Mouse (Mus musculus) stomach, embryonic 14.5 days (tissue): ENCODE data around the gene Ets1. TPM values are rescaled to one million over a fixed set of nuclear protein-coding genes. Genes with fewer than 3 reads are reported as not detected.

Source experiments
- ATAC-seq: fragments of 200-750 bp; cut with Nextera tagmentation; 2 replicates; pipeline ENCODE4 v1.8.0; 2017; ENCODE audit warnings: low read depth, moderate TSS enrichment; ENCODE audit not compliant: insufficient number of reproducible peaks, insufficient read depth, low FRiP score
- H3K27ac ChIP-seq: fragments of 300-500 bp; sonication (generic); 2 replicates; pipeline ENCODE4 v1.5.1; 2014; ENCODE audit warnings: mild to moderate bottlenecking, low read length, moderate library complexity, mixed read lengths
- H3K27me3 ChIP-seq: fragments of 300-500 bp; sonication (generic); 2 replicates; pipeline ENCODE4 v1.6.1; 2014; ENCODE audit warnings: low read length, control low read depth, mixed read lengths; ENCODE audit not compliant: control insufficient read depth, insufficient read depth
- H3K36me3 ChIP-seq: fragments of 300-500 bp; sonication (generic); 2 replicates; pipeline ENCODE4 v1.6.1; 2014; ENCODE audit warnings: mild to moderate bottlenecking, control low read depth, low read length, moderate library complexity, mixed read lengths; ENCODE audit not compliant: control insufficient read depth, insufficient read depth
- H3K4me1 ChIP-seq: fragments of 300-500 bp; sonication (generic); 2 replicates; pipeline ENCODE4 v1.6.1; 2014; ENCODE audit warnings: low read length, control low read depth, mixed read lengths; ENCODE audit not compliant: control insufficient read depth, insufficient read depth
- H3K4me2 ChIP-seq: fragments of 300-500 bp; sonication (generic); replicated peaks from 2 replicates; pipeline ENCODE4 v1.6.1; 2014; ENCODE audit warnings: low read depth, low read length, control low read depth
- H3K4me3 ChIP-seq: fragments of 300-500 bp; sonication (generic); 2 replicates; pipeline ENCODE4 v1.5.1; 2014; ENCODE audit warnings: low read depth, low read length, control low read depth
- H3K9ac ChIP-seq: fragments of 300-500 bp; sonication (generic); replicated peaks from 2 replicates; pipeline ENCODE4 v1.6.1; 2014; ENCODE audit warnings: low read depth, mild to moderate bottlenecking, control low read depth, low read length, moderate library complexity, mixed read lengths
- H3K9me3 ChIP-seq: fragments of 300-500 bp; sonication (generic); 2 replicates; pipeline ENCODE4 v1.6.1; 2016; ENCODE audit warnings: low read depth, low read length, control low read depth; ENCODE audit not compliant: control insufficient read depth
- WGBS: fragments of 180-500 bp; shearing (Covaris S2); extraction: QIAGEN DNeasy Blood & Tissue Kit; methylation state at CpG from one replicate; pipeline ENCODE4 v1.1.7; 2014; 5-methylcytosine and 5-hydroxymethylcytosine counted together
- polyA plus RNA-seq: library from polyadenylated mRNA; unstranded; fragments of >200 nt; fragmentation: Nextera tagmentation; extraction: Ambion mirVana; gene quantifications from 2 replicates; pipeline ENCODE4 v1.2.1, GENCODE M21; 2014

Gene Ets1
- polyA plus RNA-seq, 1 experiment from 2014 or later, result 40.9 TPM

DNA sequence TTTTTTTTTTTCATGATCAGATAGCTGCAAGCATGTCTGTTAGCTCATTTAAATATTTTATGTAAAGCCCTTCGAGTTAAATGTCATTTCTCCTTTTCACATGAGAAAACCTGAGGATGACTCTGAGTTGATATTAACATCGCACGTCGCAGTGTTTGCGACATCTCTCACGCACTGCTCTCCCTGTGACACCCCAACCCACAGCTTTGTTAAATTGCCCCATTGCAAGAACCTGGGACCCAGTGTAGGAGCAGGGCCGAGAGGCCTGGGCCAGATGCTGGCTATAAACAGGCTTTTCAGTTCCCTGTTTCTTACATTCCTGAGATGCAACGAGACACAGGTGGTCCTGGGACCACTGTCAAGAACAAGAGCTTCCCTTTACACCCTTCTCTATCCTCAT is 39.7 kb upstream of the Ets1 start:
- Histone ChIP-seq H3K4me3 (no peak overlapping the region), H3K4me2 (no peak overlapping the region), H3K9ac (no peak overlapping the region), H3K27ac (no peak overlapping the region), H3K36me3 (no peaks in the 10 kb centered on the region), H3K9me3 (no peaks in the 10 kb centered on the region), H3K27me3 (no peaks in the 10 kb centered on the region), H3K4me1 (peaks cover 6% of the 10 kb centered on the region; the same call in 1 of the 2 replicates)
- 76% methylated on average over 8 of the region's 8 CpGs for WGBS
- ATAC-seq, result no peak

DNA sequence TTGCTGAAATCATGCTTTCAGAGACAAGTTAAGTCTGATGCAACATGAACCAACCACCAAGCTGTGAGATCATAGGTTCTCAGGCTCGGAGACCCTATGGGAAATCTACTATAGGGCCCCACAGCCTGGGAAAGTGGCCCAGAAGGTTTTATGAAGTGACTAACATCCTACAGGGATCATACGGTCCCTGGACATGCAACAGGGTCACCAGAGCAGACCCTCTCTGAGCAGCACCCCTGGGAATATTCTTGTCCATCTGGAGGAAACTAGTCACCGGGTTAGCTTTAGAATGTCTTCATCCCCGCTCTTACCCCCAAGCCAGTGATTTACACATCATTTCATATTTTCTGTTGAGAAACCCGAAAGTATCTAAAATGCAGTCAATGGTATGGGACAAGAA is 34.1 kb upstream of the Ets1 start:
- Histone ChIP-seq H3K27me3 (no peaks in the 10 kb centered on the region), H3K4me3 (no peak overlapping the region), H3K9me3 (no peaks in the 10 kb centered on the region), H3K27ac (no peak overlapping the region), H3K4me1 (0 out of 2 replicates have a peak, but pooled peaks cover 2% of the 10 kb centered on the region), H3K4me2 (no peak overlapping the region), H3K36me3 (no peaks in the 10 kb centered on the region), H3K9ac (no peak overlapping the region)
- no peak for ATAC-seq
- WGBS, result 88% methylated on average over 5 of the region's 5 CpGs

DNA sequence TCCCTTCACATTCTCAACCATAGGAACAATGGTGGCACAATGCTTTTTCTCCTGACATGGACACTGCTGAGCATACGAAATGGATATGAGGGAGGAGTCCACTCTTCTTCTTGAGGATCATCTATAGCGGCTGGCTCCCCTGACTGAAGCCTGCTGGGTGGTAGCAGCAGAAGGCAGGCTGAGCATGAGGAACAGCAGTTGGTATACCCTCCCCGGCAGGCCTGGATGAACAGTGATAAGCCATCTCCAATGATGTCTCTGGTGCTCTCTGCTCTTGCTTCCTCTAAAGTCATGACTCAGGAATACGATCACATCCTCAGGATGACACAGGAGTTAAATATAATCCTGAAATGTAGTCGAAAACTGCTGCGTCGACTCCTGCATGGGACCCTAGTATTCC is 32.9 kb upstream of the Ets1 start:
- Histone ChIP-seq H3K27ac (no peak overlapping the region), H3K36me3 (no peaks in the 10 kb centered on the region), H3K4me2 (no peak overlapping the region), H3K27me3 (no peaks in the 10 kb centered on the region), H3K4me3 (no peak overlapping the region), H3K9me3 (no peaks in the 10 kb centered on the region), H3K4me1 (0 out of 2 replicates have a peak, but pooled peaks cover 6% of the 10 kb centered on the region), H3K9ac (no peak overlapping the region)
- no peak for ATAC-seq
- WGBS, result 81% methylated on average over 7 of the region's 7 CpGs

DNA sequence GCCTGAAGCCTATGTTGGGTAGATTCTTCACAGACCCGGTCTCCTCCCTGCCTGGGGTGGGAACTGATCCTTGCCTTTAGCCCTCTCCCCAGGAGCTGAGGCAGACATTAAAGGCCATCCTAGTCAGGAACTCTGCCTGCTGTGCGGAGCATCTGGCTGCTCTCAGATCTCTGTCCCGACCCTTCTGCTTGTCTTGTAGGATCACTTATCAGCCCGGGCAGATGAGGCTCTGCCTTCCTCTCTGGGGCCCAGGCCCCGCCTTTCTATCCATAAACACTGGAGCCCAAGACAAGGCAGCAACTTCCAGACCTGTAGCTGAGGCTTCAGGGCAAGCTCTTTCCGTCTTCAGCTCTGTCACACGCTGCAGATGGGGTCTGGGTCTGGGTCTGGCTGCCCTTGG is 28.8 kb upstream of the Ets1 start:
- no peak overlapping the region for H3K4me2 ChIP-seq
- H3K9ac ChIP-seq, result no peak overlapping the region
- H3K9me3 ChIP-seq, result no peaks in the 10 kb centered on the region
- no peaks in the 10 kb centered on the region for H3K27me3 ChIP-seq
- H3K27ac ChIP-seq, result no peak overlapping the region
- 0 out of 2 replicates have a peak, but pooled peaks cover 6% of the 10 kb centered on the region for H3K4me1 ChIP-seq
- peak; percentile 64; the same call in 1 of the 2 replicates for ATAC-seq
- no peak overlapping the region for H3K4me3 ChIP-seq
- no peaks in the 10 kb centered on the region for H3K36me3 ChIP-seq
- WGBS, result 23% methylated on average over 7 of the region's 7 CpGs

DNA sequence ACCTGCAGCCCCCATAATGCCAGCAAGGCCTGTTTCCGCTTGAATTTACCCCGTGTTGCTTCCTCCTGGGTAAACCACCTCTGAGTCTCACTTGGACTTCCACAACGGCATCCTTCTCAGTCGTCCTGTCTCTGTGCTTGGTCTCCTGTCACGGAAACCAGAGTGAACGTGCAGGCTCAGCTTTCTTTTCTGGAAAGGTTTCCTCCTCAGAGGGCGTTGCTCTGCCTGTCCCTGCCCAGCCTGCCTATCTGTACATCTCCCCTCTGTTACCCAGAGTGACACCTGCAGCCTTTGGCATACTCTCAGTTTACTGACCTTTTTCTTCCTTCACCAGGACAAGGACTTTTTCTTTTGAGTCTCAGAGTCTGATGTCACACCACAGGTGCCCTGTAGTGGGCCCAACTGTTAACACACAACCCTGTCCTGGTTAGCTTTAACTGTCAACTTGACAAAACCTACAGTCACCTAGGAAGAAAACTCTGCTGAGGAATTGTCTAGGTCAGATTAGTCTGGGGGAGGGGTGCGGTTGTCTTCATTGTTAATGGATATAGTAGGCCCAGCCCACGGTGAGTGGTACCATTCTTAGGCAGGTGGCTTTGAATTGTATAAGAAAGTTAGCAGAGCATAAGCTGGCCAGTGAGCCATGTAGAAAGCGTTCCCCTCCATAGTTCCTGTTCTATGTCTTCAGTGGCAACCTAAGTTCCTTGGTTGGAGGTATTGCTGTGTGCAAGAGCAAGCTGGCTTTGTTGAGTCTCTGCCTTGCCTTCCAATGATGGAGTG is 27.0 kb upstream of the Ets1 start:
- no peak for ATAC-seq
- Histone ChIP-seq H3K36me3 (no peaks in the 10 kb centered on the region), H3K4me1 (0 out of 2 replicates have a peak, but pooled peaks cover 6% of the 10 kb centered on the region), H3K27me3 (no peaks in the 10 kb centered on the region), H3K4me2 (no peak overlapping the region), H3K4me3 (no peak overlapping the region), H3K27ac (no peak overlapping the region), H3K9me3 (no peaks in the 10 kb centered on the region), H3K9ac (no peak overlapping the region)
- 82% methylated on average over 10 of the region's 10 CpGs for whole genome bisulfite sequencing

DNA sequence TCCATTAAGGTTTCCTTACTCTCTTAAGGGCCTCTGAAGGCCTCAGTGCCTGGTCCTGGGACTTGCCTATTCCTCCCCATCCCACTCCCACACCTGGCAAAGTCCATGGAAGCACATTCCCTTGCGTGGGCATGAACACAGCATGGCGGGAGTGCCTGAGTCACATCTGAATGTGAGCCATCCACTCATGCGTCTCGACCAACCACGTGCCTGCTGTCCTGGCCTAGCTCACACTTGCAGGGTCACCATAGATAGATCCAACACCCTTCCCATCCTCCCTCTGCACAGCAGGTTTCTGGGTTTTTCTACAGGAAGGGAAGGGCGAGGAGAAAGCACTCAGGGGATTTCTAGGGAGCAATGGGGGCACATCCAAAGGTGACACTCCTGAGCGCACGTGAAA is 25.8 kb upstream of the Ets1 start:
- Histone ChIP-seq H3K4me1 (0 out of 2 replicates have a peak, but pooled peaks cover 6% of the 10 kb centered on the region), H3K4me2 (no peak overlapping the region), H3K4me3 (no peak overlapping the region), H3K9ac (no peak overlapping the region), H3K36me3 (no peaks in the 10 kb centered on the region), H3K27me3 (no peaks in the 10 kb centered on the region), H3K27ac (no peak overlapping the region), H3K9me3 (no peaks in the 10 kb centered on the region)
- 88% methylated on average over 8 of the region's 8 CpGs for WGBS
- ATAC-seq, result no peak

DNA sequence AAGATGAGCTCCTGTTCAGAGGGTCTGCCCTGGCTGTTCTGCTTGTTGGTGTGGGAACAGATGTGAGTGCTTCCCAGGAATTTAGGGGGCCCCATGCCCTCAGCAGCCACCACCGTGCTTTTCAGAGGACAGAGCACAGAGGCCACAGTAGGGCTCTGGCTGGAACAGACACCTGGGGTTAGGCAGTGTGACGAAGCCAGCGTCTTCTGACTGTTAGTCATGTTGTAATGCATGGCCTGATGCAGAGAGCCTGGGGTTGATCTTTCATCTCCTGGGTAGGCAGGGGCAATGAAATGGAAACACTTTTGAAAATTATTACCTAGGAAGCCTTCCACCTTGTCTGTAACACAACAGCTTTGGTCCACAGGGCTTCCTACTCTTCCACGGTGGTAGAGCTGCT is 25.4 kb upstream of the Ets1 start:
- WGBS, result 74% methylated on average over 4 of the region's 4 CpGs
- Histone ChIP-seq H3K9me3 (no peaks in the 10 kb centered on the region), H3K4me1 (0 out of 2 replicates have a peak, but pooled peaks cover 6% of the 10 kb centered on the region), H3K4me3 (no peak overlapping the region), H3K4me2 (no peak overlapping the region), H3K9ac (no peak overlapping the region), H3K27ac (no peak overlapping the region), H3K36me3 (no peaks in the 10 kb centered on the region), H3K27me3 (no peaks in the 10 kb centered on the region)
- ATAC-seq, result no peak

DNA sequence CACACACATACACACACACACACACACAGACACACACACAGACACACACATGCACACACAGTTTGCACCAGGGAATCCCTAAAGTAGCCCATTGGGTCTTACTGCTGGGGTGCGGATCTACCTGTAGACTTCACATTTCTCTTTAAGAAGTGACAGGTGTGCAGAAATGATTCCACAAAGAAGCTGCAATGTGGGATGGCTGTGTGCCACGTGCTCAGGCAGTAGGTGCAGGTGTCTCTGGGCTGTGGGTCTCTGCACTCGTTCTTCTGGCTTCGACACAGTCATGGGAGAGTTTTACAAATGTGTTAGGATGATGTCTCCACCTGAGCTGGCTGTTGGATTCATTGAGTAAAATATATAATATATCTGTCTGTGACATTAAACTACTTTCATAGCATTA is 24.7 kb upstream of the Ets1 start:
- no peaks in the 10 kb centered on the region for H3K27me3 ChIP-seq
- no peak for ATAC-seq
- H3K9me3 ChIP-seq, result no peaks in the 10 kb centered on the region
- no peak overlapping the region for H3K27ac ChIP-seq
- WGBS, result 83% methylated on average over 4 of the region's 4 CpGs
- no peaks in the 10 kb centered on the region for H3K36me3 ChIP-seq
- no peak overlapping the region for H3K4me3 ChIP-seq
- H3K4me2 ChIP-seq, result no peak overlapping the region
- 0 out of 2 replicates have a peak, but pooled peaks cover 6% of the 10 kb centered on the region for H3K4me1 ChIP-seq
- no peak overlapping the region for H3K9ac ChIP-seq

DNA sequence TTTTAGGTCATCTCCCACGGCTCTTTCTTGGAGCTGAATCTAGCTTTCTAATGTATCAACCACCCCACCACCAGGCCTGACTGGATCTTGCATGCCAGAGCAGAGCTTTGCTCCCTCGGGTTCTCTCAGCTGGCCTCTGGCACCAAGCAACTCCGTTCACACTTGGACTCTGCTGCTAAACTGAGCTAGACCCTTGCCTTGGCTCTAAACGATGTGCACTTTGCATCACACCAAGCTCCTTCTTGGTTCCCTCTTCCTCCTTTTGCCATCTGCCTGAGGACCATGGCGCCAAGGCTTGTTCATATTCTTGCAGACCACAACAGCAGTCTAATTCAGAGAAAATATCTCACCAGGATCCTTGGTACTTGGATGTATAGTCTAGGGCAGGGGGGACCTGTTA is 23.6 kb upstream of the Ets1 start:
- Histone ChIP-seq H3K4me3 (no peak overlapping the region), H3K36me3 (no peaks in the 10 kb centered on the region), H3K9ac (no peak overlapping the region), H3K4me2 (no peak overlapping the region), H3K27ac (no peak overlapping the region), H3K27me3 (no peaks in the 10 kb centered on the region), H3K4me1 (no peaks in the 10 kb centered on the region), H3K9me3 (no peaks in the 10 kb centered on the region)
- no peak for ATAC-seq
- WGBS, result 84% methylated on average over 5 of the region's 5 CpGs
